Mouse (Mus musculus): Measurements from ENCODE around the gene Slc4a1ap. TPM values are rescaled to one million over a fixed set of nuclear protein-coding genes. Genes with fewer than 3 reads are reported as not detected.
"Not testable (repeated sequence)": the region's sequence is repeated elsewhere in the genome, so short reads cannot be mapped to it uniquely, and the experiment has no call there.

The Slc4a1ap gene
- polyA plus RNA-seq, 1 experiment from 2014 or later = 39.2 TPM

- Histone ChIP-seq H3K4me1 (0 out of 2 replicates have a peak, but pooled peaks cover 5% of the 10 kb centered on the region), H3K9me3 (no peaks in the 10 kb centered on the region), H3K27ac (replicated peaks) (no peak overlapping the region), H3K9ac (replicated peaks) (no peak overlapping the region), H3K27me3 (no peaks in the 10 kb centered on the region), H3K4me3 (no peak overlapping the region), H3K36me3 (no peaks in the 10 kb centered on the region), H3K4me2 (replicated peaks) (peak overlapping the region; percentile 21; the same call in 1 of the 2 replicates)
- WGBS = 18% methylated on average over 20 of the region's 20 CpGs
- no peak for ATAC-seq (ENCODE audit: low FRiP score, low read depth)
These were observed 44.3 kb downstream of the Slc4a1ap start for GRCm38 (mm10) chr5:31571023-31571608.

DNA sequence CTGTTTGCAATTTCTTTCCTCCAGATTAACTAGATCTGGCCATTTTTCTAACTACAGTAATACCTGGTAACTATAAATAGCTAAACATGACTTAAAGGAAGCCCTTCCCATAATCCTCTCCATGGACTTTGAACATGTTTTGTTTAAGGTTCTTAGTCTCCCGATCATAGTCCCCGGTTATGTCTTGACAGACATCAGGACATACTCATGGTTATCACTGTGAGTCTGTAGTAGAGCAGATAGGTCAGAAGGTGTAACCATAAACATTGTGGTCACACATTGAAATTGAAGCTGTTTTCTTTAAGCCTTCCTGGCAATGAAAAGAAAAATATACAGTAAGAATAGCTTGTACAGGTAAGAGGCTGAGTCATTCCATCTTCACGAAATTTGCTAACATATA lies 46.9 kb downstream of the Slc4a1ap start:
- H3K4me2 ChIP-seq (replicated peaks) = no peak overlapping the region
- H3K9ac ChIP-seq (replicated peaks) = no peak overlapping the region
- H3K4me1 ChIP-seq = 0 out of 2 replicates have a peak, but pooled peaks cover 5% of the 10 kb centered on the region
- no peaks in the 10 kb centered on the region for H3K9me3 ChIP-seq
- 94% methylated on average over 3 of the region's 3 CpGs for WGBS
- H3K36me3 ChIP-seq = no peaks in the 10 kb centered on the region
- H3K27ac ChIP-seq (replicated peaks) = no peak overlapping the region
- no peaks in the 10 kb centered on the region for H3K27me3 ChIP-seq
- ATAC-seq (ENCODE audit: low FRiP score, low read depth) = no peak
- H3K4me3 ChIP-seq = no peak overlapping the region

DNA sequence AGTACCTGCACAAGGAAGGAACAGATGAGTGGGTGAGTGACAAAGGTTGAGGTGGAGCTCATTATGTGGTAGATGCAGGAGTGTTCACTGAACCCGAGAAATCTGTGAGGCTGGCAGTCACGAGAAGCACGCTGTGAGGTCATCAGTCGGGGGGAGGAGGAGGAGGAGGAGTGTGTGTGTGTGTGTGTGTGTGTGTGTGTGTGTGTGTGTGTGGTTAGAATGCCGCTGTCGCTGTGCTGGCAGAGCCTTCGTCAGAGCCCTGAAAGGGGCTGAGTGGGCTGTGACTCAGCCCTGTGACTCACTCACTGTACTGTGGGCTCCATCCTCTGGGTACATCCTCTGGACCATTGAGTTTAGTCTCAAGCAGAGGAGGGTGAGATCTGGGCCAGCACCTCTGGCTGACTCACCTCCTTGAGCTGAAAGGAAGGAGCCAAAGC lies 49.8 kb downstream of the Slc4a1ap start:
- 86% methylated on average over 7 of the region's 7 CpGs for WGBS
- Histone ChIP-seq H3K4me2 (replicated peaks) (no peak overlapping the region), H3K36me3 (no peaks in the 10 kb centered on the region), H3K4me3 (no peak overlapping the region), H3K27me3 (no peaks in the 10 kb centered on the region), H3K4me1 (0 out of 2 replicates have a peak, but pooled peaks cover under 1% of the 10 kb centered on the region), H3K27ac (replicated peaks) (no peak overlapping the region), H3K9ac (replicated peaks) (no peak overlapping the region), H3K9me3 (no peaks in the 10 kb centered on the region)
- no peak for ATAC-seq (ENCODE audit: low FRiP score, low read depth)

- Histone ChIP-seq H3K4me2 (replicated peaks) (no peak overlapping the region), H3K4me3 (no peak overlapping the region), H3K27ac (replicated peaks) (no peak overlapping the region), H3K27me3 (no peaks in the 10 kb centered on the region), H3K9ac (replicated peaks) (no peak overlapping the region), H3K36me3 (no peaks in the 10 kb centered on the region), H3K4me1 (no peaks in the 10 kb centered on the region), H3K9me3 (no peaks in the 10 kb centered on the region)
- no peak for ATAC-seq (ENCODE audit: low FRiP score, low read depth)
- WGBS = 82% methylated on average over 6 of the region's 6 CpGs
These were observed 54.5 kb downstream of the Slc4a1ap start for GRCm38 (mm10) chr5:31581263-31581662.

- H3K36me3 ChIP-seq = no peaks in the 10 kb centered on the region
- H3K4me1 ChIP-seq = no peaks in the 10 kb centered on the region
- ATAC-seq (ENCODE audit: low FRiP score, low read depth) = no peak
- 78% methylated on average over 3 of the region's 3 CpGs for WGBS
- no peaks in the 10 kb centered on the region for H3K9me3 ChIP-seq
- no peak overlapping the region for H3K9ac ChIP-seq (replicated peaks)
- no peak overlapping the region for H3K4me2 ChIP-seq (replicated peaks)
- no peak overlapping the region for H3K27ac ChIP-seq (replicated peaks)
- no peaks in the 10 kb centered on the region for H3K27me3 ChIP-seq
- H3K4me3 ChIP-seq = no peak overlapping the region
These were observed 55.1 kb downstream of the Slc4a1ap start for GRCm38 (mm10) chr5:31581932-31582331.

DNA sequence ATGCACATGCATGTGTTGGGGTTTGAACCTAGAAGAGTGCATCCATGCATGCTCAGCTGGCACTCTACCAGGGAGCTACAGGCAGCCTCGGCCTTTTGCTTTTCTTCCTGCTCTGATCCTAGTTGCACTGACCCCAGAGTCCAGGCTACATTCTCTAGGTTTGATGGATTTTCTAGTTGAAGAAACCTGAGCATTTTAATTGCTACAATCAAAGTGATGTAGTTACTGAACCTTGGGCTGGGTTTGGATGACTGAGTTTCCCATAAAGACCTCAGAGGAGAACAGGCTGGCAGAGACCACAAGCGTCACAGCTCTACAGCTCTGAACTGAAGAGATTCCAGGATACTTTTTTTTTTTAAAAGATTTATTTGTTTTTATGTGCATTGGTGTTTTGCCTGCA lies 56.5 kb downstream of the Slc4a1ap start:
- no peak overlapping the region for H3K4me2 ChIP-seq (replicated peaks)
- H3K27ac ChIP-seq (replicated peaks) = no peak overlapping the region
- H3K4me1 ChIP-seq = no peaks in the 10 kb centered on the region
- H3K36me3 ChIP-seq = no peaks in the 10 kb centered on the region
- ATAC-seq (ENCODE audit: low FRiP score, low read depth) = no peak
- no peak overlapping the region for H3K9ac ChIP-seq (replicated peaks)
- 82% methylated on average over 2 of the region's 2 CpGs for WGBS
- no peaks in the 10 kb centered on the region for H3K27me3 ChIP-seq
- H3K9me3 ChIP-seq = no peaks in the 10 kb centered on the region
- no peak overlapping the region for H3K4me3 ChIP-seq

DNA sequence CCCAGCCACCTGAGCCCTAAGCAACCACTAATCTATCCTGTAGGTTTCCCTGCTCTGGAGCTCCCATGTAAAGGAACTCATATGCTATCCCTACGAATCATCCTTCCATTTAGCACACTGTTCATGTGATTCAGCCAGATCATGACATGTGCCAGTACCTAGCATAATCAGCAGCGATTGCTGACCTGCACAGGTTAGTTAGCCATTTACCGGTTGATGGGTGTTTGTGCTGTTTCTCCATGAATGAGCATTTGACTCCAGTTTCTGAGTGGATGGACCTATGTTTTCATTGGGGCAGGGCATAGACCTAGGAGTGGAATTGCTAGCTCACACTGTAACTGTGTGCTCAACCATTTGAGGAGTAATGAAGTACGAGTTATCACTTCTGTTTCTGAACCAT lies 58.7 kb downstream of the Slc4a1ap start:
- Histone ChIP-seq H3K4me2 (replicated peaks) (no peak overlapping the region), H3K27me3 (no peaks in the 10 kb centered on the region), H3K36me3 (no peaks in the 10 kb centered on the region), H3K9ac (replicated peaks) (no peak overlapping the region), H3K27ac (replicated peaks) (no peak overlapping the region), H3K4me1 (no peaks in the 10 kb centered on the region), H3K9me3 (no peaks in the 10 kb centered on the region), H3K4me3 (no peak overlapping the region)
- WGBS = 91% methylated on average over 4 of the region's 4 CpGs
- ATAC-seq (ENCODE audit: low FRiP score, low read depth) = no peak

GRCm38 (mm10) chr5:31588016-31588415 lies 61.2 kb downstream of the Slc4a1ap start:
- ATAC-seq (ENCODE audit: low FRiP score, low read depth) = no peak
- Histone ChIP-seq H3K36me3 (no peaks in the 10 kb centered on the region), H3K4me3 (no peak overlapping the region), H3K9me3 (no peaks in the 10 kb centered on the region), H3K27me3 (no peaks in the 10 kb centered on the region), H3K4me2 (replicated peaks) (no peak overlapping the region), H3K9ac (replicated peaks) (no peak overlapping the region), H3K27ac (replicated peaks) (no peak overlapping the region), H3K4me1 (no peaks in the 10 kb centered on the region)
- WGBS = 60% methylated on average over 2 of the region's 2 CpGs

DNA sequence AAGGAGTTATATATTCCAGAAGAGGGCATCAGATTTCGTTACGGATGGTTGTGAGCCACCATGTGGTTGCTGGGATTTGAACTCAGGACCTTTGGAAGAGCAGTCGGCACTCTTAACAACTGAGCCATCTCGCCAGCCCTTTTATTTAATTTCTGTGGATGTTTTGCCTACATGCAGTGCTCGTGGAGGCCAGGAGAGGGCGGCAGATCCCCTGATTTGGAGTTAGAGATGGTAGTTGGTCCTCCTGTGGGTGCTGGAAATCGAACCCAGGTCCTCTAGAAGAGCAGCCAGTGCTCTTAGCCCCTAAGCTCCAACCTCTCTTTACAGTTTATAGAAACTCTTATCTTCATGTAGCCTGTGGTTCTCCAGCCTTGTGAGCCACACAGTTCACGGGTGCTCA lies 61.9 kb downstream of the Slc4a1ap start:
- not testable (repeated sequence) for H3K4me2 ChIP-seq (replicated peaks); H3K4me1 ChIP-seq; H3K36me3 ChIP-seq; ATAC-seq (ENCODE audit: low FRiP score, low read depth); H3K9me3 ChIP-seq; H3K4me3 ChIP-seq; H3K27me3 ChIP-seq; H3K27ac ChIP-seq (replicated peaks); H3K9ac ChIP-seq (replicated peaks)
- 83% methylated on average over 8 of the region's 8 CpGs for WGBS

- no peak for ATAC-seq (ENCODE audit: low FRiP score, low read depth)
- Histone ChIP-seq H3K36me3 (no peaks in the 10 kb centered on the region), H3K27ac (replicated peaks) (no peak overlapping the region), H3K9ac (replicated peaks) (no peak overlapping the region), H3K27me3 (no peaks in the 10 kb centered on the region), H3K4me3 (no peak overlapping the region), H3K4me2 (replicated peaks) (no peak overlapping the region), H3K4me1 (no peaks in the 10 kb centered on the region), H3K9me3 (no peaks in the 10 kb centered on the region)
- 85% methylated on average over 14 of the region's 14 CpGs for WGBS
These were observed 63.0 kb downstream of the Slc4a1ap start for GRCm38 (mm10) chr5:31589711-31590319.

DNA sequence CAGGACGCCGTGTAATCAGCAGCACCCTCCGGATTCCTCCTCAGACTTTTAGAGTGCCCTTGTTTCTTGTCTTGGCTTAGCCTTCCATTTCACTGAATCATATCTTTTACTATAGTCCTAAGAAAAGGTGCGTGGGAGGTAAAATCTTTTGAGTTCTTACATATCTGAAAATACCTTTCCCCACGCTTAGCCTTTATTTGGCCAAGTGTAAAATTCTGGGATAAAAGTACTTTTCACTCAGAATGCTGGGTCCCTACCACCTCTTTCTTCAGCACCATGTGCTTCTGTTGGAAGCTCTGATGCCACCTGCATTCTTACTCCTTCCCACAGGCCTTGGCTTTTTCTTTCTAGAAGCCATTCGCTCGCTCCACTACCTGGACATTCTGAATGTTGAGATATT lies 64.3 kb downstream of the Slc4a1ap start:
- WGBS = 93% methylated on average over 7 of the region's 7 CpGs
- Histone ChIP-seq H3K36me3 (no peaks in the 10 kb centered on the region), H3K9me3 (no peaks in the 10 kb centered on the region)

GRCm38 (mm10) chr5:31595868-31596267 lies 69.1 kb downstream of the Slc4a1ap start:
- ATAC-seq (ENCODE audit: low FRiP score, low read depth) = no peak

More for the DNA sequence above, 64.3 kb downstream of the Slc4a1ap start:
- no peak overlapping the region for H3K4me2 ChIP-seq (replicated peaks)
- H3K9ac ChIP-seq (replicated peaks) = no peak overlapping the region
- H3K4me3 ChIP-seq = no peak overlapping the region
- no peak for ATAC-seq (ENCODE audit: low FRiP score, low read depth)
- no peaks in the 10 kb centered on the region for H3K4me1 ChIP-seq
- no peak overlapping the region for H3K27ac ChIP-seq (replicated peaks)
- H3K27me3 ChIP-seq = peaks cover 5% of the 10 kb centered on the region; the same call in 1 of the 2 replicates

More at GRCm38 (mm10) chr5:31595868-31596267, 69.1 kb downstream of the Slc4a1ap start:
- Histone ChIP-seq H3K9me3 (no peaks in the 10 kb centered on the region), H3K4me2 (replicated peaks) (no peak overlapping the region), H3K4me1 (peaks cover 6% of the 10 kb centered on the region), H3K36me3 (no peaks in the 10 kb centered on the region), H3K27me3 (peaks cover 18% of the 10 kb centered on the region), H3K9ac (replicated peaks) (no peak overlapping the region), H3K27ac (replicated peaks) (no peak overlapping the region), H3K4me3 (no peak overlapping the region)
- WGBS = 66% methylated on average over 4 of the region's 4 CpGs

Data from midbrain, embryonic 12.5 days (tissue).